Mouse (Mus musculus) G1E-ER4 (cell line): ENCODE results near the gene Spag7. TPM values are rescaled to one million over a fixed set of nuclear protein-coding genes. Genes with fewer than 3 reads are reported as not detected.

ENCODE experiments used
- GATA1 ChIP-seq: IDR thresholded peaks from one replicate; pipeline ENCODE4 v1.8.0; 2012; ENCODE audit warnings: low read length, inconsistent platforms
- polyA plus RNA-seq: library from polyadenylated mRNA; stranded (reverse); fragments of >175 nt; gene quantifications from 2 replicates; pipeline ENCODE4 v1.2.3, GENCODE M21; 2012

Gene Spag7
- 207 and 222 TPM in 2 replicates for polyA plus RNA-seq

DNA sequence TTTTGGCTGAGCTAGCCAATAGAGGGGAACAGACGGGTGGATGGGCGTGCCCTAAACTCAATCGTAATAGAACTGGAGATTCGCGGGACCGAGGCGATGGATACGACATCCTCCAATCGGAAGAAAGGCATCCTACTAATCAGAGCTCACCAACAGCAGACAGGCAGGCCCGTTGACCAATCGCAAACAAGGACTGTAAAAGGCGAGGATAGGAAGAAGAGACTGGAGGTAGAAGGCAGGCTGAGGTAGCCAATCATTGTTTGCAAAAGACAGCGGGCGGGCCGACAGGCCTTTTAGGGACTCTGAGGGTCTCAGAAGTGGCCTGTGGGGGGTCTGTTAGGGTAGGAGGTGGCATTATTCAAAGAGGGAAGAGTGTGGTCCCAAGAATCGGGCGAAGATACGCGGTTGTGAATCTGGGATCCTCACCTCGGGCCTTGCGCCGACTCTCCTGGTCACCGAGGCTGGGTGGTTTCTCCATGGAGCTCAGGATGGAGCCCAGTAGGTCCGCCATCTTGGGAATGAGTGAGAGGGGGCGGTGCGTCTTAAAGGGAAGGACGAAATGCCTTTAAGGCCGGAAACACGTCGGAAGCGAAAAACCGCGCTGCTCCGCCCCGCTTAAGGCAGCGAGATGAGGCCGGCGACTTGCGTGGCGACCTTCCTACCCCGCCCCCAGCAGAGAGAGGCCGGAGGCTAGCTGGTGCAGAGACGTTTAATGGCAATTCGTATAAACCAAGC is at the start of gene Spag7:
TSS of gene Spag7 (minus strand) at position 646 of the 735 bp plus-strand sequence.
- TF ChIP-seq GATA1: no peak

DNA sequence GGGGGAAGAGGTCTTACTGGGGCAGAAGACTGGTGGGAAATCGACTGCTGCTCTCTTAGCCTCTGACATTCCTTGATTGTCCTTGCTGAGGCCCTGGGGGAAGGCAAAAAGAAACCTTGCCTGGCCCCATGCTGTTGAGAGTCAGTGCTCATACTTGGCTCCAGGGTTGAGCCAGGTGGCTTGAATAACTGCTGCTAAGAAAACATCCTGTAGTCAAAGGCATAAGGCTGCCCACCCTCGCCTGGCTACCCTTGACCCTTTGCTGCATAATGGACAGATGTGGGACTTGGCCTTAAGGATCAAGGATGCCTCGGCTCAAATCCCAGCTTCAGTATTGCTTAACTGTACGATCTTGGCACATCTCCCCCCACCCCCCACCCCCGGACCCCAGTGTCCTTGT is 49.3 kb upstream of the Spag7 start:
- TF ChIP-seq GATA1: no peak

DNA sequence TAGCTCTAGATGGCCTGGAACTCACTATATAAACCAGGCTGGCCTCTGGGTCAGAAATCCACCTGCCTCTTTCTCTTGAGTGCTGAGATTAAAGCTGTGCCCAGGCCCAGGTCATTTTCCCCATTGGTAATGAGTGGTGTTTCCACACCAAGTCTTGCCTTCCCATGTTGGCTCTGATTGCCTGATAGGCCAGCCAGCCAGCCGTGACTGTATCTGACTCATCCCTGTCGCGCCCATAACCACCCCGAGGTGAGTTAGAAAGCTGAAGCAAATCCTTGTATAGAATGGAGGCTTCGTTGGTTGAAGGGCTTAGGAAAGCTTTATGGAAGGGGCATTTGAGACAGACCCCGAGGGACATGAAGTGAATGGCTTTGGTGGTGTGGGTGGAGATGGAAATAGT is 46.6 kb upstream of the Spag7 start:
- no peak for TF ChIP-seq GATA1

DNA sequence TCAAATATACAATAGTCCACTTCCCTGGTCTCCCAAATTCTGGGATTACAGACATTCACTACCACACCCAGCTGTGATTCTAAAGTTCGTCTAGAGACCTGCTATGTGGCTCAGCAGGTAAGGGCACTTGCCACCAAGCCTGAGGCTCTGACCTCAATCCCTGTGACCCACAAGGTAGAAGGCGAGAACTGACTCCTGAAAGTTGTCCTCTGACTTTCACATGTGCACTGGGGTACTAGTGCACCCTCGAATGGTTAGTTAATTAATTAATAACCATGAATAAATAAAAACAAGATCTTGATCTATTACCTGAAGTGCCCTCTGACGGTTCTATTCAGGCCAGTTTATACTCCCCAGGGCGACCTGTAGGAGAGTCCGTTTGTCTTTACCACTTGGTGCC is 44.0 kb upstream of the Spag7 start:
- no peak for TF ChIP-seq GATA1

DNA sequence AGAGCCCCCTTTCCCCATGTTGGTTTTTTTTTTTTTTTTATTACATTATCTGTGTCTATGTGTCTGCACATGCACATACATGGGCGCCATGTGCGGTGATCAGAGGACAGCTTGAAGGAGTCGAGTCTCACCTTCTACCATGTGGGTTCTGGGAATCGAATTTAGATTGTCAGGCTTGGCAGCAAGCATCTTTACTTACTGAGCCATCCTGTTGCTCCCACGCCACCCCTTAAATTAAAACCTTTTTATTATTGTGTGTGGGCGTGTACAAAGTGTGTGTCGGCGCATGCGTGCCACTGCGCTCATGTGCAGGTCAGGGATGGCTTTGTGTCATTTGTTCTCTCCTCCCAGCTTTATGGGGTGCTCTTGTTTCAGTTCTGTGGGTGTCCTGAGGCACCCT is 41.8 kb upstream of the Spag7 start:
- TF ChIP-seq GATA1: no peak

DNA sequence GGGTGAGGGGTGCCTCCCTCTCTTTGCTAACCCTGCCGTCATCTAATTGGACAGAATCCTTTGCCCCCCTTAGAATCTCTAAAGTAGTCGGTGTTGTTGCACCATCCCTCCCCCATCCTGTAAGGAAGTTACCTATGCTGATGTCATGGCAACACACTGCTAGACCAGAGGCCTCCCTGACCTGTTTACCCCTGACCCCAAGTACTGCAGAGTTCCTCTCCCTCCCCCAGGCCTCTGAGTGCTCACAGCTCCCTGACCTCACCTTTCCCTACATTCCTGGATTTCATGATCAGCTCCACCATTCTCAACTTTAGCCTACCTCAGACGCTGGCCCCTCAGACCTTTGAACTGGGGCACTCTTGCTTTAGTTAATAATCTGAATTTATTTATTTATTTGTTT is 36.9 kb upstream of the Spag7 start:
- TF ChIP-seq GATA1: no peak

DNA sequence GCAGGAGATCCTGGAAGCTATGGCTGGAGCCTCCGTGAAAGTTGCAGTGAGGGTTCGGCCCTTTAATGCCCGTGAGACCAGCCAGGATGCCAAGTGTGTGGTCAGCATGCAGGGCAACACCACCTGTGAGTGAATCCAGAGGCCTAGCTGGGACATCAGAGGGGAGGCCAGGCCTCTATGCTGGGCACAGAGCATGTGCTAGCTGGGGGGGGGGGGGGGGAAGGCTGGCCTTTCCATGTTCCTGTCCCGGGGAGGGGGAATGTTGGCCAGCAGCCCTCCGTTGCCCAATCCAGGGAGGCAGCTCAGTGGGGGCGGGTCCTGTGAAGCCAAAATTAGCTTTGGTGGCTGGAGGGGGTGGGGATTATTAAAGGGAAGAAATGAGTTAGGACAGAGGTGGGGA is 33.6 kb upstream of the Spag7 start:
- no peak for TF ChIP-seq GATA1

DNA sequence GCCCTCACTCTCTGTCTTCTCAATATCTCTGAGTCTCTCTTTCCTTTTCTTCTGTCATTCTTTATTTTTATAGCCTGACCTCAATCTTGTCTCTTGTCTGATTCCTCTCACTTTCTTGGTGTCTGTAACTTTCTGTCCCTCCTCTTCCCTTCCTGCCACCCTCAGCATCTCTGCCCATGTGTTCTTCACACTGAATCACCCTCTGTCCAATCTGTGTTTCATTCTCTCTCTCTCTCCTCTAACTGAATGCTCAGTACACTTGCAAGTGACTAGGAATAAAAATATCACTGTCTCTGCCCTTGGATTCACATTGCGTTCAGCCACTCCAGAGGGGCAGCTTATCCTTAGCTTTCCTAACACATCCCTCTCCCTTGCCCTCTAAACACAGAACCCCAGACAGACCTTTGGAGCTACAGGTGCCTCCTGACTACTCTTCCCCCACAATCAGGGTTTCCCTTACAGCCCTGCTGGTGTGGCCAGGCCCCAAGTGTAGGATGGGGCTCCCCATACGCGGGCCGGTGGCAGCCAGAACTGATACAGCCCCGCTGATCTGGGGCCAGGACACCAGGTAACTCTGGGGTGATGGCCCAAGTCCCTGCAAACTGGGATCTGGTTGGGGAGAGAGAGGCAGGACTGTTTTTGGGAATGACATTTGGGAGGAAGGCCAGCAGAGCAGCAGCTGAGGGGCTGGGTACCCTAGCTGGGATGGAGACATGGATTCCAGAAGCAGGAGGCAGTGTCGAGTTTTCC is 32.9 kb upstream of the Spag7 start:
- no peak for TF ChIP-seq GATA1

DNA sequence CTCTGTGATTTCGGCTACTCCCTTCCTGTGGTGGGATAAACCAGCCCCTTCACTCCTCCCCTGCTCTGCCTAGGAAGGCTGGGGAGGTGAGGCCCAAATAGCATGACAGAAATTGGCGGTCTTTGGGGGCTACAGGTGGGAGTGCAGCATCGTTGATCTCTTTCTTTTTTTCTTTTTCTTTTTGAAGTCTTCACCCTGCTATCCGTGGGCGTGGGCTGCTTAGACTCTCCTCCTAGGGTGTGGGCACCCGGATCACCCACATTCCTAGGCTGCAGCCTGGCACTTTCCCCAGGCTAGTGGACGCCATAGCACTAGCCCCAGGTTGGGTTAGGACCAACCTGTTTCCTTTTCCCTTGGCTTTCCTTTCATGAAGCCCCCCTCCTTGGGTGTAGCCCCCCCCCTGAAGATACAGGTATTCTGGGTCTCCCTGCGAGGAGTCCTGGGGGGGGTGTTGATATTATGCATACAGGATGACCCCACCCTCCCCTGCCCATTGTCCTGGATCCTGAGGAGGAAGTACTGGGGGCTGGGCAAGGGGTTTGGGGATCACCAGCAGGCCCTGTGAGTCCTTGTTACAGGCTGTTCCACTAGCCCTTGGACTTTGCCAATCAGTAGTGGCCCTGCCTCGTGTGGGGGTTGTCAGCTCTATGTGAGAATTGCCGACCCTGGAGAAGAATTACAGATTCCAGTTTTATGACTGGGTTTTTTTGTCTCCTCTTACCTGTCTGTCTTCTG is 32.2 kb upstream of the Spag7 start:
- no peak for TF ChIP-seq GATA1

DNA sequence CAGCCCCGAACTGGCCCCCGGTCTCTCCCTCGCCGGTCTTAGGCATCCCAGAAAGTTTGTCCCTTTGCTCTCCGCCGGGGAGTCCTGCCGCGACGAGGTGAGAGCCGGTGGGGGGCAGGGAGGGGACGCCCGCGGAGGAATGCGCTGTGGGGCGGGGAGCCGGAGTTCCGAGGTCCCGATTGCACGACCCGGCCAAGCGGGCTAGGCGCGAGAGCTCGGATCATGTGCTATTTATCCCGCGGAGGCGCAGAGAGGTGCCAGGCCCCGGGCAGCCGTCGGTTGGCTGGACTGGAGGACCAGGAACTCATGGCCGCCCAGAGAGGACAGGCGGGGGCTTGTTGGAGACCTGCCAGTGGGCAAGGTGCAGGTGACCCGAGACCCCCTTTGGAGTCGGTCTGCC is 31.4 kb upstream of the Spag7 start:
- TF ChIP-seq GATA1: no peak

DNA sequence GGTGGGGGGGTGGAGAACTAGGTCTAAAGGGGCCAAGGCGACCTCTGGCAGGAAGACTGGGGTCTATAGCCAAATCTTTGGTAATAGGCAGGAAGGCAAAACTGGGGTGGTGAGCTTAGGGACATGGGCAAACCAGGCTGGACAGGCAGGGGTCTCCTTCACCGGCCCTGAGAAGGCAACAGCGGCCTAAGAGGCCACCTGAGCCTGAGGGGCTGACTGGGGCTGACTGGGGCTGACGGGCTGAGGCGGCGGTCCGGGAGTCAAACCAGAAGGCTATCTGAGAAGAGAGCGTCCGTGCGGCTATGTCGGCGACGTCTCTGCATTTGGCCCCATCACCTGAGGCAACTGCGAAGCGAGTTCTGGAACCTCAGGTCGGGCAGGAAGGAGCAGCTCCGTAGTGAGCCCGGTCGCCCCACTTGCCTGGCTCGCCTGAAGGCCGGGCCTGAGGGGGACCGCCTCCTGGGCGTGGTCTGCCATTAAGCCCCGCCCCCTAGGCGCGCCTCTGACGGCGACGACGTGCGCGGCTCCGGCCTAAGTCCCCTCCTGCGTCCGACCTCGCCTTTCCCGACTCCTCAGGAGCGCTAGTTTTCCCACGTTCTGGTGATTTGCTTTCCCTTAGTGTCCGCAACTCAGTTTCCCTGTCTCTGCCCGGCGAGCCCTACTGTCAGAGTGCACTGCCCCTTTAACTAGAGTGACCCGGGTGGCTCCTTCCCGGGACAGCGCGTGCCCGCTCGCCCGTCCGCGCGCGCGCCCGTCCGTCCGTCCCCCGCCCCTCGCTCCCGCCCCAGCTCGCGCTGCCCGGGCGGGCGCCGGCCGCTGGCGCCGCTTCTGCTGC is 30.7 kb upstream of the Spag7 start, which contains the start of the genes Inca1 and Kif1c:
TSS of gene Inca1 (minus strand) at position 434 of the 835 bp plus-strand sequence.
TSS of gene Kif1c (plus strand) at position 827 of the 835 bp plus-strand sequence.
- no peak for TF ChIP-seq GATA1

DNA sequence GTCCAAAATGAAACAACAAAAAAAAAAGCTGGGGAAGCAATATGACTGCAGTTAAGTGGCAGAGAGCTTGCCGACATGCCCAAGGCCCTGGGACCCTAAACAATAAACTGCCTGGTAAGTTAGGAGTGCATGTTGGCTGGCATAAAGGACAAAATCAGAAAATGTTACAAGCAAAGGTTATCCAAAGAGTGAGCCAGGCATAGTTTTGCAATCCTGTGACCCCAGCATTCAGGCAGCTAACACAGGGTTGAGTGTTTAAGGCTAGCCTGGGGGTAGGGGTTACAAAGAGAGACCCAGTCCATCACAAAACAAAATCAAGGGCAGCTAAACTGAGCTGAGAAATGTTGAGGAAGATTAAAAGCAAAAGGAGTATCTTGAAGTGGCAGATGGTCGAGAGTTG is 29.8 kb upstream of the Spag7 start:
- no peak for TF ChIP-seq GATA1

DNA sequence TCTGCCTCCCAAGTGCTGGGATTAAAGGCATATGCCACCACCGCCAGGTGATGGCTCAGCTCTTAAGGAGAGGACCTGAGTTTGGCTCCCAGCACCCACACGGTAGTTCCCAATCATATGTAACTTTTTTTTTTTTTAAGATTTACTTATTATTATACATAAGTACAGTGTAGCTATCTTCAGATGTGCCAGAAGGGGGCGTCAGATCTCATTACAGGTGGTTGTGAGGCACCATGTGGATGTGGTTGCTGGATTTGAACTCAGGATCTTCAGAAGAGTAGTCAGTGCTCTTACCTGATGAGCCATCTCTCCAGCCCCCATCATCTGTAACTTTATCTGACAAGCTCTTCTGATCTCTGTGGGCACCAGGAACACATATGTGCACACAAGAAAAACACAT is 28.2 kb upstream of the Spag7 start:
- no peak for TF ChIP-seq GATA1

DNA sequence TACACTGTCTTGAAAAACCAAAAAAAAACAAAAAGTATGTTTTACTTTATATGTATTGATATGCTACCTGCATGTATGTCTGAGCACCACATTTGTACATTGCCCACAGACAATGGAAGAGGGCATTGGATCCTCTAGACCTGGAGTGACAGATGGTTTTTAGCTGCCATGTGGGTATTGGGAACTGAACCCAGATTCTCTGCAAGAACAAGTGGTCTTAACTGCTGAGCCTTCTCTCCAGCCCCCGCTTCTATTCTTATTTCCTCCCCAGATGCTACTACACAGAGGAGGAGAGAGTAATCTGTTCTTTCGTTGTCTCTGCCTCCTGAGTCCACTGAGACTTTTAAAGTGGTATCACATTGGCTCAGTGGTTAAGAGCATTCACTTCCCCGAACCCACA is 24.3 kb upstream of the Spag7 start:
- TF ChIP-seq GATA1: no peak

DNA sequence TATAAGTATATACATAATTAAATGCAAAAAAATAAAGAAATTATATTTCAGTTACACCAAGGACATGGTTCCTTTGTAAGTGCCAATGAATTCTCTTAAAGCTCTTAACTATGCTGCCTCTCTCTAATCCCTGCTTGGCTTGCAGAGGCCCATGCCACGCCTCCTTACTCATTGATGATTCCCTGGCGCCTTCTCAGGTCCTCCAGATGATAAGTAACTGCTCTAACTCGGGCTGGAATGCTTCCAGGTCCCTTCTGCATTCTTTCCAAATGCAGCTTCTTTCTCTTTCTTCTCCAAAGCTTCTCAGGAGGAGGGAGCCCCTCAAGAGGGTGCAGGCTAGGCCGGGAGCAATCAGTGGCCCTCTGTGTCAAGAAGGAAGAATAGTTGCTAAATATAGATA is 20.4 kb upstream of the Spag7 start:
- TF ChIP-seq GATA1: no peak
